ENCODE assay signal across 7 mouse cellular contexts in the genomic region with DNA sequence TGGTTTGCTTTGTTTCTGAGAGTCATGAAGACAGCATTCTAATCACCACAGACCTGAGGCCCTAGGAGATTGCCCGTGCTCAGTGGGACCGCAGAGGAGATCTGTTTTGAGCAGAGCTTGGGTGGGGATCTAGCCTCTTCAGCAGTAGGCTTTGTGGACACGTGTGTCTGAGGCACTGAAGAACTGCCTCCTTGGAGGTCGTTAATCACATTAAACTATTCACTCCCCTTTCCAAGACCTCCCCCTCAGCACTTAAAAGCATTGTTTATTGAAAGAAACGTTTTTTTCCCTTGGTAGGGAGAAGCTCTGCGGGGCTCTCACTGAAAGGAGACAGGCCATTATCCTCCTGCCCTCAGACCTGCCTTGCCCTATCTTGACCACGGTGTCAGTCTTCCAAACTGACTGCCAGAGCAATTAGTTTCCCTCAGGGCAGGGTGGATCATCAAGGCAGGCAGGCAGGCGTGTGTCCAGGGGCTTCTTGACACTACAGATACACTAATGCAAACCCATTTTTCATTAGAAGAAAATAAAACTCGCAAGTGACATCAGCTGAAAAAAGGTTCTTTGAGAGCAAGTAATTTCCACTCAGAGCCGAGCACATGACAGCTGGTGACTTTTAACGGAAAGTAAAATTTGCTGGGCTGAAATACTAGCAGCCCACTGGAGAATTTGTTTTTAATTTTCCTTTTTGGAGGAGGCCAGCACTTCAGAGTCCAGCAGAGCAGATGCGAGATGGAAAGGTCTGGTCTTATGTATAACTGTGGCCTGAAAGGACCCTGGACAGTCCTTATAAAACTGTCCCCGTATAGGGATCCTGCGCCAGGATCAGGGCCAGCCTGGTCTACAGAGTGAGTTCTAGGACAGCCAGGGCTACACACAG. TPM values are rescaled to one million over a fixed set of nuclear protein-coding genes. Genes with fewer than 3 reads are reported as not detected.
DNase-seq lines count a peak whose midpoint lies in the region; ATAC-seq and TF ChIP-seq lines count a peak whose summit lies in the region.

No protein-coding gene starts in this region.

- WGBS in lung, embryonic 14.5 days, result 21% methylated on average over 14 of the region's 14 CpGs
- 33% methylated on average over 14 of the region's 14 CpGs for WGBS in forebrain, embryonic 14.5 days
- 22% methylated on average over 14 of the region's 14 CpGs for WGBS in limb, embryonic 10.5 days
- WGBS in stomach, embryonic 15.5 days, result 27% methylated on average over 14 of the region's 14 CpGs
- 73% methylated on average over 14 of the region's 14 CpGs for WGBS in thymus, adult 2 months

- peak overlapping the region; percentile 87; the same call in 1 of the 2 replicates for H3K27ac ChIP-seq in lung, embryonic 14.5 days (ENCODE audit: low read depth)
- H3K27ac ChIP-seq in forebrain, embryonic 14.5 days (ENCODE audit: low read depth, low read length), result no peak overlapping the region
- H3K27ac ChIP-seq in limb, embryonic 10.5 days, result peak overlapping the region; percentile 78
- peak overlapping the region; percentile 91 for H3K27ac ChIP-seq in stomach, embryonic 15.5 days
- H3K27ac ChIP-seq in thymus, adult 2 months (ENCODE audit: control insufficient read depth, insufficient read depth, low read length), result no peak overlapping the region

- no peak for TF ChIP-seq CTCF in lung, embryonic 14.5 days (IDR thresholded peaks at IDR 0.05; ENCODE audit: low read depth)
- TF ChIP-seq CTCF in thymus, adult 2 months (IDR thresholded peaks at IDR 0.05; ENCODE audit: borderline replicate concordance, control insufficient read depth, extremely low read depth, insufficient read depth, low read length, poor library complexity), result no peak

- no peaks in the 10 kb centered on the region for H3K9me3 ChIP-seq in lung, embryonic 14.5 days (ENCODE audit: low read depth, low read length)
- H3K9me3 ChIP-seq in forebrain, embryonic 14.5 days (replicated peaks; ENCODE audit: control insufficient read depth, low read length), result no peaks in the 10 kb centered on the region
- H3K9me3 ChIP-seq in limb, embryonic 10.5 days (replicated peaks), result no peaks in the 10 kb centered on the region
- H3K9me3 ChIP-seq in stomach, embryonic 15.5 days, result no peaks in the 10 kb centered on the region

- DNase-seq in lung, embryonic 14.5 days, result peak; percentile 46
- DNase-seq in lung, postnatal 14 days, result no peak
- peak; percentile 28 for DNase-seq in forebrain, embryonic 14.5 days (ENCODE audit: low spot score)
- no peak for DNase-seq in limb, embryonic 10.5 days (ENCODE audit: low spot score)
- DNase-seq in urinary bladder, postnatal 25 days (ENCODE audit: low spot score), result no peak
- no peak for DNase-seq in thymus, adult 2 months

- no peak overlapping the region for H3K9ac ChIP-seq in lung, embryonic 14.5 days
- no peak overlapping the region; the same call in 1 of the 2 replicates for H3K9ac ChIP-seq in forebrain, embryonic 14.5 days (ENCODE audit: low read length)
- no peak overlapping the region for H3K9ac ChIP-seq in stomach, embryonic 15.5 days

- H3K4me1 ChIP-seq in lung, embryonic 14.5 days (ENCODE audit: insufficient read depth), result peaks cover 8% of the 10 kb centered on the region
- peaks cover 33% of the 10 kb centered on the region for H3K4me1 ChIP-seq in forebrain, embryonic 14.5 days (ENCODE audit: control insufficient read depth, insufficient read depth, low read length)
- H3K4me1 ChIP-seq in limb, embryonic 10.5 days, result peaks cover 62% of the 10 kb centered on the region
- H3K4me1 ChIP-seq in stomach, embryonic 15.5 days, result peaks cover 13% of the 10 kb centered on the region
- no peaks in the 10 kb centered on the region for H3K4me1 ChIP-seq in thymus, adult 2 months (replicated peaks; ENCODE audit: control insufficient read depth, insufficient read depth, low read length)

- H3K27me3 ChIP-seq in lung, embryonic 14.5 days (ENCODE audit: insufficient read depth, low read length), result no peaks in the 10 kb centered on the region
- no peaks in the 10 kb centered on the region for H3K27me3 ChIP-seq in forebrain, embryonic 14.5 days (replicated peaks; ENCODE audit: control insufficient read depth, insufficient read depth, low read length)
- H3K27me3 ChIP-seq in limb, embryonic 10.5 days (ENCODE audit: low read depth, poor library complexity, severe bottlenecking), result peaks cover 5% of the 10 kb centered on the region; the same call in 1 of the 2 replicates
- no peaks in the 10 kb centered on the region for H3K27me3 ChIP-seq in stomach, embryonic 15.5 days (replicated peaks)
- no peaks in the 10 kb centered on the region for H3K27me3 ChIP-seq in thymus, adult 2 months (ENCODE audit: control insufficient read depth, insufficient read depth, low read length)

- no peaks in the 10 kb centered on the region for H3K36me3 ChIP-seq in lung, embryonic 14.5 days (ENCODE audit: insufficient read depth)
- no peaks in the 10 kb centered on the region for H3K36me3 ChIP-seq in forebrain, embryonic 14.5 days (ENCODE audit: control insufficient read depth, insufficient read depth, low read length)
- no peaks in the 10 kb centered on the region for H3K36me3 ChIP-seq in limb, embryonic 10.5 days
- H3K36me3 ChIP-seq in stomach, embryonic 15.5 days, result no peaks in the 10 kb centered on the region
- no peaks in the 10 kb centered on the region for H3K36me3 ChIP-seq in thymus, adult 2 months (ENCODE audit: control insufficient read depth, insufficient read depth, low read length)

- no peak overlapping the region for H3K4me2 ChIP-seq in lung, embryonic 14.5 days
- H3K4me2 ChIP-seq in forebrain, embryonic 14.5 days (ENCODE audit: low read length), result no peak overlapping the region
- no peak overlapping the region for H3K4me2 ChIP-seq in stomach, embryonic 15.5 days

- no peak overlapping the region for H3K4me3 ChIP-seq in lung, embryonic 14.5 days (ENCODE audit: low read depth, low read length)
- H3K4me3 ChIP-seq in forebrain, embryonic 14.5 days (ENCODE audit: low read depth, low read length), result no peak overlapping the region
- H3K4me3 ChIP-seq in limb, embryonic 10.5 days, result no peak overlapping the region
- no peak overlapping the region for H3K4me3 ChIP-seq in stomach, embryonic 15.5 days (replicated peaks)
- no peak overlapping the region for H3K4me3 ChIP-seq in thymus, adult 2 months (ENCODE audit: control insufficient read depth, insufficient read depth, low read length)

- TF ChIP-seq POLR2A in thymus, adult 2 months (IDR thresholded peaks at IDR 0.05; ENCODE audit: control insufficient read depth, extremely low read depth, insufficient read depth, low read length, poor library complexity), result no peak

- peak; percentile 35 for ATAC-seq in lung, embryonic 14.5 days (ENCODE audit: insufficient read depth)
- 0 out of 2 replicates have a peak, but pooled peaks have one; percentile 24 for ATAC-seq in forebrain, embryonic 14.5 days
- no peak for ATAC-seq in stomach, embryonic 15.5 days (ENCODE audit: insufficient read depth, low FRiP score, low read depth)

RNA-seq across cellular contexts. Expression of gene Angptl1, which starts 56.2 kb away (rescaled TPM):
- polyA plus RNA-seq in lung, embryonic 14.5 days (2014; fragmentation: Nextera tagmentation; extraction: Ambion mirVana), result 1.2 and 1.8 TPM in 2 replicates
- 0.57 and 1.1 TPM in 2 replicates for polyA plus RNA-seq in forebrain, embryonic 14.5 days (2014; fragmentation: Nextera tagmentation; extraction: Ambion mirVana)
- polyA plus RNA-seq in limb, embryonic 10.5 days (2016; fragmentation: Nextera tagmentation; extraction: Ambion mirVana), result 1.7 and 2.4 TPM in 2 replicates
- polyA plus RNA-seq in stomach, embryonic 15.5 days (2015; fragmentation: Nextera tagmentation; extraction: Ambion mirVana), result 17.1 and 17.8 TPM in 2 replicates
- 0.22 and 0.32 TPM in 2 replicates for polyA plus RNA-seq in thymus, adult 2 months (2012; rRNA removed)

Comparison
In these comparisons a context has a peak if more than half of its experiments do, and no peak if none do; other contexts are left out.
1. DNase-seq: peak in lung, embryonic 14.5 days (single experiment) and forebrain, embryonic 14.5 days (single experiment); none in lung, postnatal 14 days (single experiment), limb, embryonic 10.5 days (single experiment), urinary bladder, postnatal 25 days (single experiment) and thymus, adult 2 months (single experiment).
2. H3K27ac ChIP-seq: peak in lung, embryonic 14.5 days (single experiment), limb, embryonic 10.5 days (single experiment) and stomach, embryonic 15.5 days (single experiment); none in forebrain, embryonic 14.5 days (single experiment) and thymus, adult 2 months (single experiment).